Mouse (Mus musculus) embryo, embryonic 11.5 days (tissue): ENCODE results near the gene Lrrfip1.

Source experiments
- DNase-seq: peaks from one replicate; pipeline ENCODE4 v3.0.0-alpha.2; 2012; ENCODE audit warnings: low read depth, low spot score

Gene Lrrfip1

DNA sequence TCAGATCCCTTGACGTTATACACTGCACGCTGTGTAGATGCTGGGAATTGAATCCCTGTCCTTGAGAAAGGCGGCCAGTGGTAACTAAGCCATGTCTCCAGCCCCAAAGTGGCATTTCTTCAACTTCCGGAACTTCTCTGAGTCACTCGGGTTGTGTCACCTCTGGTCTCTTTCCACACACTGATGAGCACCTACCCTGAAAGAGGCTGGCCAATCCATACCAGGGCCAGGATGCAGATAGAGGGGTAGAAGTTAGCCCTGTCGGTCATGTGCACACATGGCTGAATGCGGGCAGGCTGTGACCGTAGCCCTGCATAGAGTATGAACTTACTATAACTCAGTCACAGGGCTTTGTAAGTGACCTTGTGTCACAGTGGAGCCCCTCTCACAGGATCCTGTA, 57.9 kb downstream of the Lrrfip1 start:
- DNase-seq, result no peak

DNA sequence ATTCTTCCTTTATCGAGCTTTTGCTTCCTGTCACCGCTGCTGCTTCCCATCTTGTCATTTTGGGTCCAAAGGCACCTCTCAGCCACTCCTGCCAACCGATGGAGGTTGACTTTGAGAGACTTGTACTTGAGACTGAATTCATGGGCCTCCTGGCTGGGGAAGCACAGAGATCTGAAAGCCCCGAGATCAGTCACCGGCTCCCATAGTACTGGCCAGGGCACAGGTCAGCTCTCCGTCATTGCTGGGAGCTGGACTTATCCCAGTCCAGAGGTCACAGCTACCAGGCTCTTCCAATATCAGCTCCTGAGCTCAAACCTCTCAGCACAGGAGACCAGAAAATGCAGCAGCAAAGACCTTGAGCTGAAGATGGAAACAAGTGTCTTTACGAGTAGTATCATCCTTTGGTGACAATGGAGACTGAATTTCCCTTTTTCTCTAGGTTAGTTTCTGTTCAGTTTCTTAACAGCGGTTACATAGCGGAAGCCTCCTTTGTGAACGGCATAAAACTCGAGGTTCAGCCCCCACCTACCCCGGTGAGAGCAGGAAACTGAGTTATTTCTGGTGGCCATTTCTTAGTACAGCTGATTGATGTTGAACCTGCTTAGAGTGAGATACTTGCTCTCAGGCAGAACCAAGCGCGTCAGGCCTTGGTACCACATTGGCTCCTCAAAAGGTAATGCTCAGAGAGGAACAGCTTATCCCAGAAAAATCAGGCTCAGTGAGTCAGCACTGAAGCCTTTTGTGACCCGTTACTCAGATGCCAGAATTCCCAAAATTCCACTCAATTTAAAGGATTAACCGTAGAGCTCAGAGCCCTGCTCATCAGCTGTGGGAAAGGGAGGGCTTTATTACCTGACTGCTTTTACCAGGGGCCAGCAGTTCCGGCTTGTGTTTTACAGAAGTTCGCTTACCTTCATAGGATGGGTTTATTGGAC, 59.0 kb downstream of the Lrrfip1 start:
- no peak for DNase-seq

DNA sequence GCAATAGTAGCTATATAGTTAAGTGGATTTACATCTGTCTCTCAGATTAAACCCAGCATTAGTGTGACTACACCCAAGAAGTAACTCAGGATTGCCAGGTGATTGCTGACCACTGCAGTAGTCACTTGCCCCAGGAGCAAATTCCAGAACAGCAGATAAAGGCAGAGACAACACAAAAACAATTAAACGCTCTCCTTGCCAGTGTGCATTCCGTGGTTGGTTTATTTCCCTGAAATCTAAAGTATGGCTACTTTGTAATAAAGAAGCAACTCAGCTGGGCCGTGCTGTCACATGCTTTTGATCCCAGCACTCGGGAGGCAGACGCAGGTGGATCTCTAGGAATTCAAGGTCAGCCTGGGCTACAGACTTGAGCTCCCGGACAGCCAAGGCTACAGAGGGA, 59.7 kb downstream of the Lrrfip1 start:
- no peak for DNase-seq

DNA sequence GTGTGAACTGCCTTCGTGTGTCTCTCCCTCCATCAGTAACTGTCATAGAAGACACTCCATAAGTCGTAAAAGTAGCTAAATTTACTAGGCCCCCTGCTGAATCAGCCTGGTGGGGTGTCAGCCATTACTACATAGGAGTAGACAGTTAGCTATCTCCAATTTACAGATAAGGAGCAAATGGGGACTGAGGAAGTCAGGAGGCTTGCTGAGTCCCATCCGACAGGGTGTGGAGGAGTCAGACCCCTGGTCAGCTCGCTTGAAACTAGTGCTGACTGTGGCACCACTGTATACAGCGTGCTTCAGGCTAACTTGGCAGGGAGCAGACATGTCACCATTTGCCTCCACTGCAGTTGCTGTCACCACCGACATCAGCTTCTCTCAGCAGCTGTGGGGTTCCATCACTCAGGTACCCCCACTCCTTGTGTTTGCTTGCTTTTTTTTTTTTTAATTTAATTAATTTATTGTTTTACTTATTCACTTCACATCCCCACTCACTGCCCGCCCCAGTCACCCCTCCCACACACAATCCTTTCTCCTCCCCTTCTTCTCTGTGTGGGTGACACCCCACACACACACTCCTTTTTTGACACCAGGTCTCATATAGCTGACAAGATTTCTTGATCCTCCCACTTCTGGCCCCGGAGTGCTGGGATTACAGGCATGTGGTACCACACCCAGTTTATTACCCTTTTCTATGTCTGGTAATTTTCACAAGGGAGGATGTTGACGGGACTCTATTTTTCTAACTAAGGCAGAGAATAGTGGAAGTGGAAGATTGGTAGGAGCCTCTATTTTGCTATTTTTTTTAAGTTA, 61.5 kb downstream of the Lrrfip1 start:
- no peak for DNase-seq

DNA sequence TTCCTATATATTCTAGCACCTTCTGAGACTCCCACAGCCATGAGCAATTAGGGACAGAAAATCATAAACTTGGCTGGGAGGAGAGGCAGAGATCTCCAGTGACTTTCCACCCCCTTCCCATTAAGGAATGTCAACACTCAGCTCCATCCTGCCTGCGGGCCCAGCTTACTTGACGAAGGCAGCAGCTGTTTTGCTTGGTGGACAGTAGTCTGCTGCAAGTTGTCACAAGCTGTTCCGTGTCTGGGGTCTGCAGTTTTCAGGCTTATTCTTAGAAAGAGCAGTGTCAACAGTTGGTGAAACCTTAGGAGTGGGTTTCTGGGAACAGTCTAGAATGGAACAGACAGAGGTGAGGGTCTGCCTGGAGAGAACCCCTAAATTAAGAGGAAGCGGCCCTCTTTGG, 62.6 kb downstream of the Lrrfip1 start:
- DNase-seq, result no peak

DNA sequence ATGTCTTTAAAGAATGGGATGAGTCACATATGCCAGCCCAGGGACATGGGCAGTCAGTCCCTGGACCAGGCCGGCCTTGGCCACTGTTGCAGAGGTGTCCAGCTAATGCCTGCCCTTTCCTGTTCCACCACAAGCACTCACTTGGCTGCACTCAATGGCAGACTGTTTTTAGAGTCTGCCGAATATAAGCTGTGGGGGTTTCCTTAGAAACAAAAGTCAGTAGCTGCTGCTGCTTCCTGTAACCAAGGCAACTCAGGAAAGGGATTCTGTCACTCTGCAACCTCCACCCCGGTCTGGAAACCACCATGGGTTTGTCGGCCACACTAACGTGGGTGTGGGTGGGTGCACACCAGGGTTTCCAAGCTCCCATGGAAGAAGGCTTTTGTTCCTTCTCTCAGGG, 63.8 kb downstream of the Lrrfip1 start:
- no peak for DNase-seq

DNA sequence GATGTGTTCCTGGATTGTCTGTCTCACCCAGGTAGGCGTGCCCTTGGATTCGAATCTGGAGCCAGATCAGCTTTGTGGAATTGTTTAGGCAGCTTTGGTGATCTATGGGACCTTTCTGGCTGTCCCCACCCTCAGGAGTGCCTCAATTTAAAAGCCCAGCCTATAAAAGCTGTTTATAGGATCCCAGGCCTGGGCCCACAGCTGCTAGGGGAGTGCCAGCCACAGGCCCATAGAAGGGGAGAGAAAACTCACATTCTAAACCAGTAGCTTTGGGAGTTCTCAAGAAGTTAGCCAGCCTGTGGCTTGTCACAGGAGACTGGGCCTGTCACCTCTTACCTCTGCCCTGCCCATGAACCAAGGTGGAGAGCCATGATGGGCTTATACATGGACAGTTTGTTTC, 65.5 kb downstream of the Lrrfip1 start:
- DNase-seq, result no peak

DNA sequence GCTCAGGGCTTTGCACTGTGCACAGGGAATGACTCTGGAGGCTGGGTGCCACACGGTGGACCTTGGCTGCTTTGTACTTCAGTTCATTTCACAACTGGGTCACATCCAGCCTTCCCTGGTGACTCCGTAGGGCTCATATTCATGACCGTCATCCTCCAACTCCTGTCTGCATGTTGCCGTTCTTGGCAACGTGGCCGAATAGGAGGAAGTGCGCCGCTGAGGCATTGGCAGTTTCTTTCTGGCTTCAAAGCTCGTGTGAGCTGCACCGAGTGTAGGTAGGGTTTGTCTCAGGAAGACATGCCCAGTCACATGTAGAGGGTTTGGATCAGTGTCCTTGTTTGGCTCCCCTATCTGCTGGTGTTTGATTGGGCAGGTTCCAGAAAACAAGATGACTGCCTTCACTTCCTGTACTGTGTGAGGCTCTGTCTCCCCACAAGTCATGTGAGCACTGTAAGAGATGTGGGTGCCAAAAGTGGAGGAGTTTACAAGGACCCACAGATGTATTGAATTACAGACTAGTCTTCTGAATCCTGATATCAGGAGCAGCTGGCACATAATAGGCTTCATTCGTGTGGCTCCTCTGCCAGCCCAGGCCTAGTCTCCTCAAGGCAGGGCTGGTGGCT, 66.5 kb downstream of the Lrrfip1 start:
- DNase-seq, result no peak

DNA sequence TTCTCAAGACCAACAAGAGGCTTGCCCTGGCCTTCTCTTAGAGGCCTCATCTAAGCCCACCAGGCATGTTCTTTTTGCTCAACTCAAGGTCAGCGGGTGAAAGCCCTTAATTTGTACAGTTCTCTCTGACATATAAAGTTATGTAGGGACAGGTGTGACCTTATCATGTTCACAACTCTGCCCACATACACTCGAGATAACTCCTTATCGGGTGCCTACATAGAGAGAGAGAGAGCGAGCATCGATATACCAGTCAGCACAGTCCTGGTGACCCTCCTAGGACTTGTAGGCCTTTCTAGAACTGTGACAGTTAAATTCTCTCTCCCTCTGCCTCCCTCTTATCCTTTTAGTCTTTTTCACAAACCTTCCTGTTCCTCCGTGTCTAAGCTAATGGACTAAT, 67.5 kb downstream of the Lrrfip1 start:
- no peak for DNase-seq

DNA sequence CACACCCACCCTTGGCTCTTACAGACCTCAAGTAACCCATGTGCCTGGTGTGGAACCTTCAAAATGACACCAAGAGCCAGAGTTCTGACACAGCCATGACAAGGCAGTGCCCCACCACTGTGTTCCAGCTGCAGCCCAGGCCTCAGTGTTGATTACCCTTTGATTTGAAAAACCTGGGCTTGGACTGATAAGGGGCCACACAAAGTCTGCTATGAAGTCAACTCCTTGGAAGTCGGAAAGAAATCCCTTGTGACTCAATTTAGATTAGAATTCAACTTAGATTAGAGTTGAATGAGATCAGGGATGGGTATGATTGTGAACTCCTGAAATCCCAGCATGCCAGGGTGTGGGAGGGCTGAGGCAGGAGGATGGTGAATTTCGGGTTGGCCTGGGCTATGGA, 68.1 kb downstream of the Lrrfip1 start:
- DNase-seq, result no peak

DNA sequence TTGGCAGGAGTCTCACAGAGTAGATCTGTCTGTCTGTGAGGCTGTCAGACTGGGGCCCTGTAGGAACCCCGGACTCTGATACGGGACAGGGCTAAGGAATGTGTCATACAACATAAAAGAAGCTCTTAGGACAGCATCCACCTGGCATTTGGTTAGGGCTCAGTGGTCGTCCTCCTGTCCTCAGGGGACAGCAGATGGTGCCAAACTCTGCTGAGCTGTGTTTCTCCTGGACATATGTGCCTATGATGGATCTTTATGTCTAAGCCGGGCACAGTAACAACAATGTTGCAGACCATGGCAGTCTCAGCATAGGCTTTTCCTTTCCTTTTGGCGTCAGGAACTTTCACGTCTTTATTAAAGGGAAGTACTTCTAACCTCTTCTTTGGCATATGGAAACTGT, 69.2 kb downstream of the Lrrfip1 start:
- DNase-seq, result no peak

DNA sequence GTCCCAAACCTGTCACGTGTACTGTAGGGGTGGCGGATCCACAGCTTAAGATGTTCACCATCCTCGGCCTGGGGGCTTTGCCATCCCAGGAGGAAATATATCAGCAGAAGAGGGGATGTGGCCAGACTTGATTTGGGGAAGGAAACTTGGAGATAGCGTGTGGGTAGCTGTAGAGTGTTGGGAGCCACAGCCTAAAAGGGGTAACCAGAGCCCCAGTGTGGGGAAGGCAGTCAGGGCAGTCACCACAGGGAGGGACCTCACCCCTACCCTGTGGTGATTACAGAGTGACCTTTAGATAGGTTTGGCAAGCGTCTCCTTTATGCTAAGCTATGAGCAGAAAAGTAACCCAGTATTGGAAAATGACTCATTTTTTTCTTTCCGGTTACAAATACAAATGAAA, 71.0 kb downstream of the Lrrfip1 start:
- no peak for DNase-seq

DNA sequence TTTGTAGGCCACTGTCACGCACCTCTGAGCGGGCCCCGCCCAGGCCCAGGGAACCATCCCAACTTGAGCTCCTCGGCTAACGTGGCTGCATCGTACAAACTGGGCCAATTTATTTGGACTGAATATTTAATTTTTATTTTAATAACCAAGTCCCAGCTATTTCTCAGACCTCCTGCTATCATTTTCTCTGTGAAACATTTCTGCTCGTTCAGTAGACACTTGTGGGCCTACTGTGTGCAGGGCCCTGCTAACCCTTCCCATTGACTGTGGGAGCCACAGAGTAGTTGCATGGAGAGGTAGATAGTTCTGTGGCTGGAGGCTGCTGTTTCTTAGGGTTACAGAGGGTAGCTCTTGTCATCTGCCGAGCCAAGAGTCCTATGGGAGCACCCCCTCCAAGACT, 72.0 kb downstream of the Lrrfip1 start:
- no peak for DNase-seq

DNA sequence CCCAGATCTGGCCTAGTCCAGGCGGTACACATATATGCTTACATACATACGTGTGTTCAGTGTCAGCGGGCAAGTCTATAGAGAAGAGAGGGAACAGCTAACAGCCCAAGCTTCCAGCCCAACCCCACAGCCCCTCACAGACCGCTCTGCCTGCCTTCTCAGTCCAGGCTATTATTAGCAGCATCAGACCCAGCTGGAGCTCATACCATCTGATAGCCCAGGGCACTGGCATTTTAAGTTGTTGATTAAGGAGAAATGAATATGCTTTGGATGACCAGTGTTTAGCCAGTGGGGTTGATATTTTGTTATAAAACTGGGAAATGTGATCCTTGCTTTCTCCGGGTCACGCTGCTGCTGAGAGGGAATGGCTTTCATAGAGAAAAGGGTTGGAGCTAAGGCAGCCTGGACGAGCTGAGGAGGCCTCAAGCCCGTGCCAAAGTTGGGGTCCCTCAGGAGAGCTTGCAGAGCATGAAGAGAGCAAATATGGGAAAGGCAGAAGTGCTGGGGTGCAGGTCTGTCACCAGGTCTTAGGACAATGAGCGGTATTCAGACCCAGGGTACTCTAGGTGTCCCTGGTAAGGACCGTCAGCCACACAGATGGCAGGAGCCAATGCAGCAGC, 73.2 kb downstream of the Lrrfip1 start:
- no peak for DNase-seq

DNA sequence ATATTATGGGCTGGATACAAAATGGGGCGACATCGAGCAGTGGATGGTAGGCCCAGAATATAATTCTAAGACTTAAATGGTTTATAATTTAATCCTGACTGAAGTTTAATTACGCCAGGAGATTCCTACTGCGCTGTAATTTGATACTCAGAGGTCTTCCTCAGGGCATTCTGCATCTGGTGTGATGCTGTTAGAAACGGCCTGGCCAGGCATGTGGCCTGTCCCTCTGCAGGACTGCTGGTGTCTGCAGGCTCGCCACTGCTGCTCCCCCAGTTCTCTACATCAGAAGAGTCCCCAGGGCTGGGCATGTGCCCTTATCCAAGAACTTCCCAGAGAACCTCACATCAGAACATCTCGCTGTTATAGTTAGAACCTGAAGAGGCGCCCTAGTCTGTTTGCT, 78.4 kb downstream of the Lrrfip1 start:
- no peak for DNase-seq

DNA sequence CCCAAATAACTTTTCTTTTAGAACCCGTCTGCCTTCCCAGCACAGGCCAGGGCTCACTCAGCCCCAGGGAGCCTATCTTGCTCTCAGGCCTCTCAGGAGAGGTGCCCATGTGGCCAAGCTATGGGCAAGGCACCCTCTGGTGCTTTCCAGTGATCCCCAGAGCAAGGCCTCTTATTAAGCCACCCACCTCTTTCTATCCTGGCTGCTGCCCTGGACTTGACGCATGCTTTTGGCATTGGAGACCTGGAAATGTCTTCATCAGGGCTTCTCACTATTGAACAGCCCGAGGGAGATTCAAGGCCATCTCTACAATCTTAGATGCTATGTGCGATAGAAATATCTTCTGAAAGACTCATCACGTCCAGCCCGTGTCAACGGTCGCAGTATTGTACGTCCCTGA, 78.9 kb downstream of the Lrrfip1 start:
- no peak for DNase-seq

DNA sequence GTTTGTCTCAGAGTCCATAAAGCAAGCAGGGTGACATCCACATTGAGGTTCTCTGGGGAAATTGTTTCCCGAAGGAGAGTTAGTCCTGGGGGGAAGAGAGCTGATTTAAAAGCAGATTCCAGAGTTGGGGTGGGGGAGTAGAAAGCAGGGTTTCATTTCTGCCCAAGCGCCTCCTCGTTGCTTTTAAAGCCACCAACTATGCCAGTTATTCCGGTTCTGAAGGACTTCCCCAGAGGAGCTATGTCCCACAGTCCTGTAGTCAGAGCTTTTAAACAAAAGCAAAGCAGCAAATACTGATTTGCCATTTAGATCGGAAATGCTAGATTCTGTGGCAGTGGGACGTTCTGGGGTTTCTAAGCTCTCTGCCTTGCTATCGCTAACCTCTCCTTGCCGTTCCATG, 79.4 kb downstream of the Lrrfip1 start:
- DNase-seq, result no peak

DNA sequence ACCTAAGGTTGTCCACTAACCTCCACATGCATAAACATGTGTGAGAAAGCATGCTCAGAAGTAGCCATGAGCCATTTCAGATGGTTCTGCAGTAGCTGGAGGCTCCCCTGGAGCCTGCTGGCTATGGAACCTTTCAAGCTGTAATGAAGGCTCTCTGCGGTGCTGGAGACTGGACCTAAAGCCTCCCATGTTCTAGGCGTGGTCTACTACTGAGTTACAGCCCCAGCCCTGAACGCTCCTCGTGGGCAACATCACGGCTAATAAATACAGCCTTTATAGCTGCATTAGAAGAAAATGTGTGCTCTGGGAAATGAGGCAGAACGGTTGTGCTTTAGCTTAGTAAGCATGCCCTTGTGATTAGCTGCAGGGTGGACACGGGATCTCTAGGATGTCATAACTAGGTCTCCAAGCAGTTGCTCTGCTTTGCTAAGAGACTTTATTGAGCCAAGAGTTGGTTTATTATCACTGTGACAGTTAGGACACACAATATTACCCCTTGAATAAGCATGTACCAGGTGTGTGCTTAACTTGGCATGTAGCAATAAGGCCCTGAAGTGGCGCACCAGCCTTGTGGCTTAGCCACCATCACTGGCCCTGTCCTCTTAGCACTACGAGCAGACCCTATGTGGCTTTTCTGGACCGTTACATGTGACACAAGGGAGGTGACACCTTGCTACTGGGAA, 81.3 kb downstream of the Lrrfip1 start:
- DNase-seq, result no peak

DNA sequence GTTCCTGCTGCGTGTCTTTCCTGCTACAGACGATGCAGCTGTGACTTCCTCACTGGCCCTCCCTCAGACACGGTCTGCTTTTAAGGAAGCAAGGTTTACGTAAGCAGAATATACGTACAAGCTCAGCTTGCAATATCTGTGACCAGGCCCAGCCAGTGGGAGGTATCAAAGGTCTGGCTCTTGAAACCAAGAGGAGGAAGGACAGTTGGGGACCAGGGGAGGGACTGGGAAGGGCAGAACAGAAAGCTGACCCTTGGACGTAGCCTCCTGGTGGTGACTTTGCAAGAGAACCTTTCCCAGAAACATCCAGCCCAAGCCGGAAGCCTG, 81.8 kb downstream of the Lrrfip1 start:
- DNase-seq, result no peak

DNA sequence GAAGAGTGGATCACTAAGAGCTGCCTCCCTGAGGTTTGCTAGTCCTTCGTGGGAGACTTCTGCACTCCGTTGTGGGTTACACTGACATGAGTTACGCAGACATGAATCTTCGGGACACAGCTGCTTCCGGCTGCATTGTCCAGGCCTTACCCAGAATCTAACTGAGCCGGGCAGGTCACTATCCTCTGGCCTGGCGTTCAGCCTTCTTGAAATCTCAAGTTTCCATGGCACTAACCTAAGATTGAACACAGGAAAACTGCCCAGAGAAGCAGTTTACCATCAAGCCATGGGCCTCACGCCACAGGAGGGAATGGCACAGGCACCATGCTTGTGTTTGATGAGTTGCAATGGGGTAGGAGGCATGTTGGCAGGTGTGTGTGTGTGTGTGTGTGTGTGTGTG, 85.8 kb downstream of the Lrrfip1 start:
- DNase-seq, result no peak

DNA sequence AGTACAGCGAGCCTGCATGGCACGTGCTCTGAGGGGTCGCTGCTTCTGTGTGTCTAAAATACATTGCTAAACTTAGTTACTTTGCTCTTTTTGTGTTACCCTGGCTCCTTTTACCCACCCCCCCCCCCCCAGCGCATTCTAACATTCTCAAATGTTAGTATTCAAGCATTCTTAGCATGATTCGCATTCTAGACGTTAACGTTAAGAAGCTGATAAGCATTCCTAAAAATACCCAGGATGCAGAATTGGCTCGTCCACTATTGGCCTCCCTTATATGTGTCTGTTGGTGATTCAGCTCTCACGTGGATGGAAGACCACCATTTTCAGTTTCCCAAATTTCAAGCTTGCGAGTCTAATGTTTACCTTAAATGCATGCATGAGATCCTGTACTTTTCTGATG, 86.5 kb downstream of the Lrrfip1 start:
- DNase-seq, result no peak

DNA sequence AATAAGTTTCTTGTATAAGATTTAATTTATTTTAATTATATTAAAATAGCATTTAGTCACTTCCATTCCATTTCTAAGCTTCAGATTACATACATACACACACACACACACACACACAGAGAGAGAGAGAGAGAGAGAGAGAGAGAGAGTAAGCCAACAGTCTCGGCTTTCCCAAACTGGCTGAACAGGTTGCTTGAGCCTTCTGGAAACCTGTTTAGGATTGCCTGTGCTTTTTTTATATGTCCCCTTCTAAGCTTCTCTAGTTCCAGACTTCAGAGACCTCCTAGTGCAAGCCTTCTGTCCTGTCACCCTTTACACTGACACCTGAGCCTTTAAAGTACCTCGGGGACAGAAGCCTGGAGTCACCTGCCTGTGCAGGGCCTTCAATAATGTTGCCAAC, 87.1 kb downstream of the Lrrfip1 start:
- DNase-seq, result no peak
